Mouse (Mus musculus) neural tube, embryonic 15.5 days (tissue): Measurements from ENCODE around the gene Gm20388. TPM values are rescaled to one million over a fixed set of nuclear protein-coding genes. Genes with fewer than 3 reads are reported as not detected.

Source experiments
- ATAC-seq: fragments of 200-750 bp; cut with Nextera tagmentation; 2 replicates; pipeline ENCODE4 v1.8.0; 2017; ENCODE audit warnings: mild to moderate bottlenecking, moderate TSS enrichment, moderate library complexity; ENCODE audit not compliant: low FRiP score
- H3K27ac ChIP-seq: fragments of 300-500 bp; sonication (generic); replicated peaks from 2 replicates; pipeline ENCODE4 v1.5.1; 2015; ENCODE audit warnings: mild to moderate bottlenecking, inconsistent platforms
- H3K27me3 ChIP-seq: fragments of 300-500 bp; sonication (generic); replicated peaks from 2 replicates; pipeline ENCODE4 v1.6.1; 2015; ENCODE audit warnings: inconsistent platforms
- H3K36me3 ChIP-seq: fragments of 300-500 bp; sonication (generic); 2 replicates; pipeline ENCODE4 v1.6.1; 2015; ENCODE audit warnings: inconsistent platforms
- H3K4me1 ChIP-seq: fragments of 300-500 bp; sonication (generic); 2 replicates; pipeline ENCODE4 v1.6.1; 2015; ENCODE audit warnings: inconsistent platforms
- H3K4me2 ChIP-seq: fragments of 300-500 bp; sonication (generic); 2 replicates; pipeline ENCODE4 v1.6.1; 2015; ENCODE audit warnings: inconsistent platforms, mild to moderate bottlenecking, moderate library complexity
- H3K4me3 ChIP-seq: fragments of 300-500 bp; sonication (generic); replicated peaks from 2 replicates; pipeline ENCODE4 v1.5.1; 2015; ENCODE audit warnings: mild to moderate bottlenecking, inconsistent platforms
- H3K9ac ChIP-seq: fragments of 300-500 bp; sonication (generic); replicated peaks from 2 replicates; pipeline ENCODE4 v1.6.1; 2015; ENCODE audit warnings: mild to moderate bottlenecking, inconsistent platforms
- H3K9me3 ChIP-seq: fragments of 300-500 bp; sonication (generic); replicated peaks from 2 replicates; pipeline ENCODE4 v1.6.1; 2016; ENCODE audit warnings: inconsistent platforms
- WGBS: fragments of 180-500 bp; shearing (Covaris S2); methylation state at CpG from one replicate; pipeline ENCODE4 v1.1.7; 2015; ENCODE audit warnings: mixed read lengths; 5-methylcytosine and 5-hydroxymethylcytosine counted together
- polyA plus RNA-seq: library from polyadenylated mRNA; unstranded; fragments of >200 nt; fragmentation: Nextera tagmentation; extraction: Ambion mirVana; gene quantifications from 2 replicates; pipeline ENCODE4 v1.2.1, GENCODE M21; 2015

Gm20388 gene
- polyA plus RNA-seq, 1 experiment from 2014 or later, result not detected

DNA sequence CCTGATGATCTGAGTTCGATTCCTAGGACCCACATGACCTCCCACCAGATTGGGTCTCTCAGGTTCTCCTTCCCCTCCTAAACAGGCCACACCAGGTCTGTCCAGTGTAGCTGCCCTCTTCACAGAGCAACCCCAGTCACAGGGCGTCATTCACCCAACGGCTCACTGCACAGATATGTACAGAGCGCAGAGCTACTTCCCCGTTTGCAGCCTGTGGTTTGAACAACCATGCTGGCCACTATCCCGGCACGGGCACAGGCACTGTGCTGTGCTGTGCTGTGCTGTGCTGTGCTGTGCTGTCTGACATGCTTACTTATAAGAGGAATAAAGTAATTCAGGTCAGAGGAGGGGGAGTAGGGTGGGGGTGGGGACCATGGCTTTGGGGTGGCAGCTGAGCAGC is 105.8 kb downstream of the Gm20388 start:
- WGBS, result 84% methylated on average over 7 of the region's 7 CpGs
- no peaks in the 10 kb centered on the region for H3K27me3 ChIP-seq
- no peak overlapping the region for H3K4me2 ChIP-seq
- no peak for ATAC-seq
- H3K9me3 ChIP-seq, result no peaks in the 10 kb centered on the region
- no peaks in the 10 kb centered on the region for H3K36me3 ChIP-seq
- no peak overlapping the region for H3K4me3 ChIP-seq
- no peak overlapping the region for H3K9ac ChIP-seq
- H3K27ac ChIP-seq, result no peak overlapping the region
- peaks cover 3% of the 10 kb centered on the region for H3K4me1 ChIP-seq

DNA sequence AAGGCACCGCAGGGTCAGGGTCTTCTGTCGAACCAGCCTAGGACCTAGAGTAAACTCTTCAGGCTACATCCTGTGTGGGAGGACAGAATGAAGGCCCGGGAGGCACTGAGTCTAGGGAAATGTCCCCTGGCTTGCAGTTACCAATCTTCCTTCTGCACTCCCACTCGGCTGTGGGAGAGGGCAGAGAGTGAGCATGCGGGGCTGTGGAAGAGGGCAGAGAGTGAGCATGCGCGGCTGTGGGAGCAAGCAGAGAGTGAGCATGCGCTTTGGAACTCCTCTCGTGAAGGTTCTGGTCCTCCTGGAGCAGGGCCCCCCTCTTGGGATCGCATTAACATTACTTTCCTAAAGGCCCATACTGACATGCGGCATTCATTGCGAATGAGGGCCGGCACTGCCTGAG is 106.7 kb downstream of the Gm20388 start:
- H3K9me3 ChIP-seq, result no peaks in the 10 kb centered on the region
- H3K4me2 ChIP-seq, result no peak overlapping the region
- no peaks in the 10 kb centered on the region for H3K27me3 ChIP-seq
- no peak overlapping the region for H3K27ac ChIP-seq
- no peak overlapping the region for H3K4me3 ChIP-seq
- H3K9ac ChIP-seq, result no peak overlapping the region
- ATAC-seq, result no peak
- 90% methylated on average over 13 of the region's 13 CpGs for WGBS
- H3K36me3 ChIP-seq, result no peaks in the 10 kb centered on the region
- H3K4me1 ChIP-seq, result peaks cover 3% of the 10 kb centered on the region

DNA sequence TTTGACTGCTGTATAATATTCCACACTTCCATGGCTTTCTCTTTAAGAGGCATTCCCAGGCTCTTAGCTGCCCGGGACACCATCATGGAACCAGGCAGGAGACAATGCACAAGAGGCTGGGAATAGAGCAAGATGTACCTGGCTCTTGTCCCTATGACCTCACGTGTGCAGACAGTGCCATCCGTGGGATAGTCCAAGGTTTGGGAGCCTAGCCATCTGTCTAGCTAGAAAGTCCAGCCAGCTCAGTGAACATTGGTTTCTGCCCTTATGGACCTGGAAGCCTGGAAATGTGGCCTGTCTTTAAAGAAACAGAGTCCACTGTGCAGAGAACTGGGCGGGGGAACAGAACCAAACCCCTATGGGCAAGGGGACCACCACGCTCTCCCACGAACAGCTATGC is 107.1 kb downstream of the Gm20388 start:
- Histone ChIP-seq H3K9me3 (no peaks in the 10 kb centered on the region), H3K36me3 (no peaks in the 10 kb centered on the region), H3K4me2 (no peak overlapping the region), H3K4me1 (peaks cover 3% of the 10 kb centered on the region), H3K27me3 (no peaks in the 10 kb centered on the region), H3K27ac (no peak overlapping the region), H3K4me3 (no peak overlapping the region), H3K9ac (no peak overlapping the region)
- 96% methylated on average over 6 of the region's 6 CpGs for WGBS
- ATAC-seq, result no peak

DNA sequence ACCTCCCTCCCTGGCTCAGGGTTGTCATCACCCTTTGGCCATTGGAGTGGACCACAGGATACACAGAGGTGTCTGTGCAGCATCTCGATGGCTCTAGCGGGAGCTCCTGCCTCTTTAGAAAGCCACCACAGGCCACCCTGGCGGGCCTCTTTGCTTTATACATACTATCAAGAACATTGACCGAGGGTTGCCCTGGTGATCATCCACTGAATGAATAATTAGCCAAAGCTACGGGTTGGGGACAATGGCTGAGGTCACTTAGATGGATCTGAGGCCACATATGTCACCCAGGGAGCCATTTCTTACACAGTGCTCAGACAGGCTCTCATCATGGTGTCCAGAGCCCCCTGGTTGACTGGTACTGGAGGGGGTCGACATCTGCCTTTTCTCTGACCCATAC is 107.7 kb downstream of the Gm20388 start:
- no peak overlapping the region for H3K4me2 ChIP-seq
- H3K4me1 ChIP-seq, result no peaks in the 10 kb centered on the region; the same call in 1 of the 2 replicates
- no peaks in the 10 kb centered on the region for H3K27me3 ChIP-seq
- no peak overlapping the region for H3K4me3 ChIP-seq
- H3K9me3 ChIP-seq, result no peaks in the 10 kb centered on the region
- WGBS, result 29% methylated on average over 6 of the region's 6 CpGs
- no peak overlapping the region for H3K27ac ChIP-seq
- H3K36me3 ChIP-seq, result no peaks in the 10 kb centered on the region
- H3K9ac ChIP-seq, result no peak overlapping the region
- no peak for ATAC-seq

DNA sequence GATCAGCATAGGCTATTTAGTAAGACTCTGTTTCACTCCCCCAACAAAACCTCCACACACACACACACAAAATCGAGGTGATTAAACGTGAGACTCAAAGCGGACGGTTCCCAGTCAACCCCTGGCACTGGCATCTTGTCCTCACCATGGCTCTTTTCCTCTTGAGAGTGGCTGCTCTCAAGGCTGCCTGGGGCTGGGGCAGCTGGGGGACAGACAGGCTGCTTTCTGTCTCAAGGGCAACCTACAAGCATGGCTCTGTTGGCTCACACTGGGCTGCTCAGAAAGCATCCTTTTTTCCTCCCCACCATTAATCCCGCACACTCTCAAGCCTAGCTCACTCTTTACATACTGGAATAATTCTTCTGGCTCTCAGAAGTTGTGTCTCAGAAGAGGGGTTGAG is 108.7 kb downstream of the Gm20388 start:
- Histone ChIP-seq H3K27ac (no peak overlapping the region), H3K9me3 (no peaks in the 10 kb centered on the region), H3K4me1 (no peaks in the 10 kb centered on the region; the same call in 1 of the 2 replicates), H3K9ac (no peak overlapping the region), H3K4me3 (no peak overlapping the region), H3K36me3 (no peaks in the 10 kb centered on the region), H3K4me2 (no peak overlapping the region), H3K27me3 (no peaks in the 10 kb centered on the region)
- 65% methylated on average over 5 of the region's 5 CpGs for WGBS
- no peak for ATAC-seq

DNA sequence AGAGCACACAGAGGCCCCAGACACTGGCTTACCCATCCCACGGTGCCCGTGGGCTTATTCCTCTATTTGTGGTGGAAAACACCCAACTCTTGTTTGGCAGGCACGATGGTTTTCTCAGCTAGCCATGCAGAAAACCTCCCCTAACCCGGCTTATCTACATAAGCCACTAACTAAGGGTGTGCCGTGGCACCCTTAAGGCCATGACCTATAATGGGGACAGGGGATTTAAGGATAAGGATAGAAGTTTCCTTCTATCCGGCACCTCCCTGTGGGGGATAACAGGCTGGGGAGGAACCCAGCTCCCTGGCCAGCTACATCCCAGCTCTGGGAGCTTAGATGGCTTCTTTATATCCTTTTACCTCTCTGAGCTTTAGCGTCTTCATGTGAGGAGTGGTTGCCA is 109.7 kb downstream of the Gm20388 start:
- no peaks in the 10 kb centered on the region for H3K4me1 ChIP-seq
- no peaks in the 10 kb centered on the region for H3K36me3 ChIP-seq
- no peak overlapping the region for H3K4me2 ChIP-seq
- no peak overlapping the region for H3K9ac ChIP-seq
- no peak overlapping the region for H3K4me3 ChIP-seq
- WGBS, result 86% methylated on average over 7 of the region's 7 CpGs
- no peak for ATAC-seq
- no peaks in the 10 kb centered on the region for H3K9me3 ChIP-seq
- no peak overlapping the region for H3K27ac ChIP-seq
- H3K27me3 ChIP-seq, result no peaks in the 10 kb centered on the region

DNA sequence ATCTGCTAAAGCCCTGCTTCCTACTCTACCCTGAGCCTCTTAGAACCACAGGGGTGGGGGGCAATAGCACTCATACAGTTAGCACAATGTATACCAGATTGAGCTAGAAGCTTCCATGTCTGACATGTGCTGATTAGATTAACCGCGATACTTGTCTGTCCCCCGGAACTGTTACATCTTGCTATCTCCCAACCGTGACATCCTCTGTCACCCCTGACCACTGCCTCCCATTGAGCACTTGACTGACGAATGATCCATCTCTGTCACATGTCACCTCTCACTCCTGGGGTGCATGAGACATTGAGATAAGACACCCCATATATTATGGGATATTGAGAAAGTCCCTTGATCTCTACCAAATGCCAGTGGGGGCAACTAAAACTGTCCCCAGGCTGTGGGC is 115.6 kb downstream of the Gm20388 start:
- Histone ChIP-seq H3K4me2 (no peak overlapping the region), H3K9me3 (no peaks in the 10 kb centered on the region), H3K27me3 (no peaks in the 10 kb centered on the region), H3K36me3 (no peaks in the 10 kb centered on the region), H3K4me3 (no peak overlapping the region), H3K4me1 (no peaks in the 10 kb centered on the region), H3K27ac (no peak overlapping the region), H3K9ac (no peak overlapping the region)
- WGBS, result 90% methylated on average over 5 of the region's 5 CpGs
- no peak for ATAC-seq

DNA sequence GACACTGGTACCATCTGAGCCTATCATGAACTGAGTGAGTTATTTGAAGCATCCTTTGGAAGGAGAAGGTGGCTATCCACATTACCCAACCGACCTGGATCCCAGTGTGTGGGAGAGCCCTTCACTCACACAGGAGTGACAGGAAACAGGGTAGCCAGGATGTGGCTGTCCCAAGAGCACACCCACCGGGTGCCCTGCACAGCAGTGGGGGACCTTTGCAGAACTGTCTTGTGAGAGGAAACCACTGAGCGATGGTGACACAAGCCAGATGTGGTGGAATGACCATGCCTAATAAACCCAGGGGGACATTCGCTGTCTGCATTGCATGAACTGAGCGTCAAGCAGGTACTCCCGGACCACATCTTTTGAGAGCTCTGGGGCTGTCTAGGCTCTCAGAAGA is 116.3 kb downstream of the Gm20388 start:
- Histone ChIP-seq H3K27me3 (no peaks in the 10 kb centered on the region), H3K36me3 (no peaks in the 10 kb centered on the region), H3K4me1 (no peaks in the 10 kb centered on the region), H3K4me3 (no peak overlapping the region), H3K9ac (no peak overlapping the region), H3K4me2 (no peak overlapping the region), H3K9me3 (no peaks in the 10 kb centered on the region), H3K27ac (no peak overlapping the region)
- ATAC-seq, result no peak
- WGBS, result 80% methylated on average over 6 of the region's 6 CpGs

DNA sequence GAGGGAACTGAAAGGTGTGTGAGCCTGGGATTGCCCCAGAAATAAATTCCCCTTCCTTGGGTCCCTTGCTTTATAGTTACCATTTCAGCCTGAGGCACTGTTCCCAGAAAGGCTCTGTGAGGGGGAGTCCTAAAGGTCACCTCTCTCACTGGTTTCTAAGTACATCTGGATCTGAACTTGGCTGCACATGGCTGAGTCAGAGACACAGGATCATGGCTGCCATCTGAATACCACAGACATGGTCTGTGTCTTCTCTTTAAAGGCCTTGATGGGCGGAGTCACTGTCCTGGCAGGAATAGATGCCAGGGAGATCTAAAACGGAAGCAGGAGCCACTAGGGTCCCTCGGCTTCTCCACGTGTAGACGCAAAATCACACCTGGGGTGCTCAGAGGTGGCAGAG is 119.8 kb downstream of the Gm20388 start:
- H3K27me3 ChIP-seq, result no peaks in the 10 kb centered on the region
- H3K4me3 ChIP-seq, result no peak overlapping the region
- no peak overlapping the region for H3K27ac ChIP-seq
- no peaks in the 10 kb centered on the region for H3K4me1 ChIP-seq
- H3K4me2 ChIP-seq, result no peak overlapping the region
- WGBS, result 84% methylated on average over 5 of the region's 5 CpGs
- no peaks in the 10 kb centered on the region for H3K36me3 ChIP-seq
- no peaks in the 10 kb centered on the region for H3K9me3 ChIP-seq
- no peak for ATAC-seq
- H3K9ac ChIP-seq, result no peak overlapping the region

DNA sequence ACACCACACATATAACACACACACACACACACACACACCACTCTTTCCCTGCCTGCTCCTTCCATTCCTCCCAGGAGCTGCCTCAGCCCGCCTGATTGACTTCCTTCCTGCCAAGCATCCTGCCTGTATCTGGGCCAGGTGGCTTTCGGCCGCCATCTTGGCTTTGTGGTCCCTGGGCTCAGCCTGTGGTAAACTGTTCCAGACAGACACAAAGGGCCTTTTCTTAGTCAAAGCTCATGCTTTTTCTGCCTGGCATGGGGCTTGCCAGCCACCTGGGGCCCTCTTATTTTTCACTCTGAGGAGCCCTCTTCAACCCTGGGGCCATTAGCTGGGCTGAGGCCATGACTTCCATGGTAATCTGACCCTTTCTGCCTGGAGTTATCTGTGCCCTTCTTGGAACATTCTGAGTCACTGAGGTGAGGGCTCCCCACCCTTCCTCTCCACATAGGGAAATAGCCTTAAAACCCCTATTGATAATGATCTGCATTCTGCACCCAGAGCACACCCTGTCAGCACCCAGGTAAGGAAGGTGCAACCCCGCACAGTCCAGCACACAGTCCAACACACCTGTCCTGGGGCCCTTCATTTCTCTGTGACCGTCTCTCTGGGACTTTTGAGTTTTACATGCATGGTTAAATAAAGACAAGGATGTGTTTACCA is 122.0 kb downstream of the Gm20388 start:
- Histone ChIP-seq H3K27ac (no peak overlapping the region), H3K4me3 (no peak overlapping the region), H3K4me2 (no peak overlapping the region), H3K27me3 (no peaks in the 10 kb centered on the region), H3K4me1 (no peaks in the 10 kb centered on the region), H3K9me3 (no peaks in the 10 kb centered on the region), H3K9ac (no peak overlapping the region), H3K36me3 (no peaks in the 10 kb centered on the region)
- no peak for ATAC-seq
- WGBS, result 85% methylated on average over 5 of the region's 5 CpGs

DNA sequence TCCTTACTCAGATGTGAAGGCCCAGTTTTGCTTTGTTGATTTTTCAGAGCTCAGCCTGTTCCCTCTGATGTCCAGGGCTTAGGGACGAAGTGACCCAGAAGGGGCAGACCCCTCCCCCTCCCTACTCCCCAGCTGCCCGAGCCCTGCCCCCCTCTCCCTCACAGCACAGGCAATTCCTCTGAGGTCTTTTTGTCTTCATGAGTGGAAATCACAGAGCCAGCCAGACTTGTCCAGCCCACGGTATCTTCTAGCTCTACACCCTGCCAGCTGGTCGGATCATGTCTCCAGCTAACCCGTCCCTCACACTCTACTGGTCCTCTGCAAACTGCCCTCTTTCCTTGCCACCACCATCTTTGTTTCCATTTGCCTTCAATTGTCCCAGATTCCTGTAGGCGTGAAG is 123.8 kb downstream of the Gm20388 start:
- H3K27me3 ChIP-seq, result no peaks in the 10 kb centered on the region
- ATAC-seq, result no peak
- no peaks in the 10 kb centered on the region for H3K9me3 ChIP-seq
- no peak overlapping the region for H3K4me3 ChIP-seq
- H3K9ac ChIP-seq, result no peak overlapping the region
- no peaks in the 10 kb centered on the region for H3K4me1 ChIP-seq
- no peak overlapping the region for H3K4me2 ChIP-seq
- 32% methylated on average over 6 of the region's 6 CpGs for WGBS
- H3K36me3 ChIP-seq, result no peaks in the 10 kb centered on the region
- no peak overlapping the region for H3K27ac ChIP-seq

DNA sequence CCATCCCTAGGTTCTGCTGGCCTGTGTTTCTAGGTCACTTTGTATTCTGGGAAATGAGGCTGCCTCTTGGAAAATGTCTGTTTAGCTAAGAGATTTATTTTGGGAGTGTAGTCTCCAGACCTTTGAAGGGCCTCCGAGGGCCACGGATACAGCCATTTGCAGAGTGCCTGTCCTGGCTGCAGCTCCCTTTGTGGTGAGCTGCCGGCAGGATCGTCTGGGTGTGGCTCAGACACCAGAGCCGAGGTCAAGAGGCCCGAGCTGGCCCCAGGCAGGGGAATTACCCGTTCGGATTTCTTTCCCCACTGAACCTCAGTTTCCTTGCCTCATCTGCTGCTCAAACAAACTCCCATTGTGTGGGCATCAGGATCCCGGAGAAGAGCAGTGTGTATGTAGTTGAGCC is 125.5 kb downstream of the Gm20388 start:
- Histone ChIP-seq H3K9me3 (no peaks in the 10 kb centered on the region), H3K27ac (no peak overlapping the region), H3K4me1 (no peaks in the 10 kb centered on the region), H3K27me3 (no peaks in the 10 kb centered on the region), H3K4me2 (no peak overlapping the region), H3K4me3 (no peak overlapping the region), H3K36me3 (no peaks in the 10 kb centered on the region), H3K9ac (no peak overlapping the region)
- 26% methylated on average over 9 of the region's 9 CpGs for WGBS
- ATAC-seq, result no peak

DNA sequence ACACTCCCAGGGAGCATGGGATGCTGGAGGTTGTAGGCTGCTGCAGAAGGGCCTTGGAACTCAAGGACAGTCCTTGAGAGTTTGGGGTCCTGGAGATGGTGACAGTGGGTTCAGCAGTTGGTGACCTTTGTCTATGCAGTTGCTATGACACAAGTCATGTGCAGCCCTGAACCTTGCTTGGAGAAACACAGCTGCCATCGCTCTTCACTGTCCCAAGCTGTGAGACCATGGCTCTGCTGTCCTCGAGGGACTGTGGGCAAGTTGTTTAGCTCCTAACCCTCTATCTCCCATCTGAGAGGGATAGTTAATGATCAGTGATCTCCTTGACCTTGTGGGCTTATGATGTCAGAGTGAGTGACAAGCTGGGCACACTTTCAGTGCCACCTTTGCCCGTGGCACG is 125.9 kb downstream of the Gm20388 start:
- Histone ChIP-seq H3K4me3 (no peak overlapping the region), H3K36me3 (no peaks in the 10 kb centered on the region), H3K27me3 (no peaks in the 10 kb centered on the region), H3K4me1 (no peaks in the 10 kb centered on the region), H3K9me3 (no peaks in the 10 kb centered on the region), H3K9ac (no peak overlapping the region), H3K27ac (no peak overlapping the region), H3K4me2 (no peak overlapping the region)
- ATAC-seq, result no peak
- WGBS, result 81% methylated on average over 4 of the region's 4 CpGs
